Mouse (Mus musculus) adrenal gland, adult 2 months (tissue): Measurements from ENCODE around the gene Igsf21. TPM values are rescaled to one million over a fixed set of nuclear protein-coding genes. Genes with fewer than 3 reads are reported as not detected.

Source experiments
- DNase-seq: peaks from one replicate; pipeline ENCODE4 v3.0.0; 2021
- polyA plus RNA-seq: library from polyadenylated mRNA; depleted of rRNA; stranded (reverse); fragments of >200 nt; gene quantifications from 2 replicates; pipeline ENCODE4 v1.2.3, GENCODE M21; 2012
- total RNA-seq, 2 experiments: library from RNA; stranded (reverse); gene quantifications; 2 replicates each; pipeline ENCODE4 v1.2.3; 2021

The Igsf21 gene
- total and polyA plus RNA-seq, 3 experiments = 1.3 to 6.9 (median 4.5) TPM

- no peak for DNase-seq
Observed at GRCm38 (mm10) chr4:140101106-140101505, 145.5 kb downstream of the Igsf21 start.

GRCm38 (mm10) chr4:140100141-140100540, 146.4 kb downstream of the Igsf21 start:
- no peak for DNase-seq

- DNase-seq = no peak
Observed at GRCm38 (mm10) chr4:140096283-140096682, 150.3 kb downstream of the Igsf21 start.

- DNase-seq = no peak
Observed at GRCm38 (mm10) chr4:140094835-140095234, 151.7 kb downstream of the Igsf21 start.

- no peak for DNase-seq
Observed at GRCm38 (mm10) chr4:140092367-140092766, 154.2 kb downstream of the Igsf21 start.

- DNase-seq = no peak
Observed at GRCm38 (mm10) chr4:140091693-140092092, 154.9 kb downstream of the Igsf21 start.

GRCm38 (mm10) chr4:140089676-140090075, 156.9 kb downstream of the Igsf21 start:
- DNase-seq = peak; percentile 78

GRCm38 (mm10) chr4:140088711-140089440, 157.7 kb downstream of the Igsf21 start:
- DNase-seq = no peak

GRCm38 (mm10) chr4:140086192-140086591, 160.4 kb downstream of the Igsf21 start:
- DNase-seq = peak; percentile 29

GRCm38 (mm10) chr4:140084521-140085011, 162.0 kb downstream of the Igsf21 start:
- DNase-seq = peak; percentile 40

- DNase-seq = no peak
Observed at GRCm38 (mm10) chr4:140084064-140084463, 162.5 kb downstream of the Igsf21 start.

GRCm38 (mm10) chr4:140078416-140078815, 168.2 kb downstream of the Igsf21 start:
- DNase-seq = no peak

GRCm38 (mm10) chr4:140077615-140078014, 169.0 kb downstream of the Igsf21 start:
- DNase-seq = no peak

GRCm38 (mm10) chr4:140076852-140077563, 169.6 kb downstream of the Igsf21 start:
- no peak for DNase-seq

GRCm38 (mm10) chr4:140076428-140076827, 170.2 kb downstream of the Igsf21 start:
- DNase-seq = no peak

GRCm38 (mm10) chr4:140071047-140071446, 175.5 kb downstream of the Igsf21 start:
- DNase-seq = peak; percentile 51

- DNase-seq = no peak
Observed at GRCm38 (mm10) chr4:140070331-140070652, 176.3 kb downstream of the Igsf21 start.

- DNase-seq = no peak
Observed at GRCm38 (mm10) chr4:140069563-140070330, 176.8 kb downstream of the Igsf21 start.

- no peak for DNase-seq
Observed at GRCm38 (mm10) chr4:140068468-140068867, 178.1 kb downstream of the Igsf21 start.

- DNase-seq = peak; percentile 54
Observed at GRCm38 (mm10) chr4:140066011-140066410, 180.6 kb downstream of the Igsf21 start.

- DNase-seq = no peak
Observed at GRCm38 (mm10) chr4:140063153-140063671, 183.4 kb downstream of the Igsf21 start.

GRCm38 (mm10) chr4:140060251-140060650, 186.3 kb downstream of the Igsf21 start:
- no peak for DNase-seq
